Mouse (Mus musculus) cerebellum, adult 2 months (tissue): ENCODE measurements around the gene B4galnt4. TPM values are rescaled to one million over a fixed set of nuclear protein-coding genes. Genes with fewer than 3 reads are reported as not detected.

Source experiments
- DNase-seq, 2 experiments: peaks; one replicate each; pipeline ENCODE4 v3.0.0; 2021
- H3K27ac ChIP-seq: fragments of 200-500 bp; 2 replicates; pipeline ENCODE4 v1.5.1; 2012; ENCODE audit warnings: low read length, control low read depth, inconsistent platforms; ENCODE audit not compliant: insufficient read depth
- H3K27me3 ChIP-seq: fragments of 200-500 bp; 2 replicates; pipeline ENCODE4 v1.6.1; 2012; ENCODE audit warnings: inconsistent platforms, mild to moderate bottlenecking, low read length, moderate library complexity; ENCODE audit not compliant: control insufficient read depth, insufficient read depth
- H3K4me1 ChIP-seq: fragments of 200-500 bp; 2 replicates; pipeline ENCODE4 v1.6.1; 2011; ENCODE audit warnings: low read length; ENCODE audit not compliant: control insufficient read depth, insufficient read depth
- H3K4me3 ChIP-seq: fragments of 200-500 bp; replicated peaks from 2 replicates; pipeline ENCODE3; 2011; ENCODE audit warnings: mild to moderate bottlenecking, low read depth, low read length, control low read depth; ENCODE audit not compliant: insufficient read depth
- CTCF ChIP-seq: fragments of 200-500 bp; IDR thresholded peaks from 2 replicates; pipeline ENCODE4 v1.5.1; 2011; ENCODE audit warnings: low read depth, mild to moderate bottlenecking, control low read depth, low read length, moderate library complexity, borderline replicate concordance; ENCODE audit not compliant: insufficient read depth
- POLR2A ChIP-seq: fragments of 200-500 bp; IDR thresholded peaks from 2 replicates; pipeline ENCODE4 v1.6.1; 2011; ENCODE audit warnings: low read length, control low read depth, borderline replicate concordance; ENCODE audit not compliant: insufficient read depth
- WGBS: fragments of 180-500 bp; shearing (Covaris S2); methylation state at CpG from one replicate; pipeline ENCODE4 v1.1.7; 2018; 5-methylcytosine and 5-hydroxymethylcytosine counted together
- polyA plus RNA-seq: library from polyadenylated mRNA; depleted of rRNA; stranded (reverse); fragments of >200 nt; gene quantifications from 2 replicates; pipeline ENCODE4 v1.2.3, GENCODE M21; 2012

B4galnt4 gene
- polyA plus RNA-seq, 1 experiment, result 79.0 TPM

DNA sequence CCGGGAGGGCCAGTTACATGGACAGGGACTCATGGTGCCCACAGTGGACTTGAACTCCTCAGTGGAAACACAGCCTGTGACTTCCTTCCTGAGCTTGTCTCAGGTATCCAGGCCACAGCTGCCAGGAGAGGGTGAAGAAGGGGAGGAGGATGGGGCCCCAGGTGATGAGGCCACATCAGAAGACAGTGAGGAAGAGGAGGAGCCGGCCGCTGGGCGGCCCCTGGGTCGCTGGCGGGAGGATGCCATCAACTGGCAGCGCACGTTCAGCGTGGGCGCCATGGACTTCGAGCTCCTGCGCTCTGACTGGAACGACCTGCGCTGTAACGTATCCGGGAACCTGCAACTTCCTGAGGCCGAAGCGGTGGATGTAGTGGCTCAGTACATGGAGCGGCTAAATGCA, 7.4 kb downstream of the B4galnt4 start:
- Histone ChIP-seq H3K27ac (no peak overlapping the region), H3K27me3 (no peaks in the 10 kb centered on the region), H3K4me1 (peaks cover 5% of the 10 kb centered on the region), H3K4me3 (no peak overlapping the region)
- peak in 1 of 2 experiments; percentile 15 for DNase-seq
- 84% methylated on average over 19 of the region's 19 CpGs for WGBS
- TF ChIP-seq POLR2A (no peak), CTCF (no peak)

- no peaks in the 10 kb centered on the region for H3K4me1 ChIP-seq
- H3K4me3 ChIP-seq, result peak overlapping the region; percentile 36
- WGBS, result 2% methylated on average over 51 of the region's 51 CpGs
- DNase-seq, result peak; percentile 62 to 72
- TF ChIP-seq POLR2A, result peak; percentile 9; the same call in 1 of the 2 replicates
- TF ChIP-seq CTCF, result peak; percentile 72; the same call in 1 of the 2 replicates
- no peak overlapping the region for H3K27ac ChIP-seq
- H3K27me3 ChIP-seq, result no peaks in the 10 kb centered on the region
Measured at GRCm38 (mm10) chr7:141070058-141070862, 9.4 kb downstream of the B4galnt4 start.

GRCm38 (mm10) chr7:141072017-141072745, 11.3 kb downstream of the B4galnt4 start:
- TF ChIP-seq POLR2A, result no peak
- peak; percentile 50; the same call in 1 of the 2 replicates for TF ChIP-seq CTCF
- H3K27me3 ChIP-seq, result no peaks in the 10 kb centered on the region
- DNase-seq, result peak in 1 of 2 experiments; percentile 12
- H3K27ac ChIP-seq, result no peak overlapping the region
- 46% methylated on average over 23 of the region's 23 CpGs for WGBS
- no peaks in the 10 kb centered on the region for H3K4me1 ChIP-seq
- no peak overlapping the region for H3K4me3 ChIP-seq

- no peak overlapping the region for H3K27ac ChIP-seq
- WGBS, result 74% methylated on average over 4 of the region's 4 CpGs
- TF ChIP-seq CTCF (no peak), POLR2A (no peak)
- DNase-seq, result peak in 1 of 2 experiments; percentile 4
- H3K4me1 ChIP-seq, result no peaks in the 10 kb centered on the region
- no peak overlapping the region for H3K4me3 ChIP-seq
- no peaks in the 10 kb centered on the region for H3K27me3 ChIP-seq
Measured at GRCm38 (mm10) chr7:141073782-141074181, 12.9 kb downstream of the B4galnt4 start.

DNA sequence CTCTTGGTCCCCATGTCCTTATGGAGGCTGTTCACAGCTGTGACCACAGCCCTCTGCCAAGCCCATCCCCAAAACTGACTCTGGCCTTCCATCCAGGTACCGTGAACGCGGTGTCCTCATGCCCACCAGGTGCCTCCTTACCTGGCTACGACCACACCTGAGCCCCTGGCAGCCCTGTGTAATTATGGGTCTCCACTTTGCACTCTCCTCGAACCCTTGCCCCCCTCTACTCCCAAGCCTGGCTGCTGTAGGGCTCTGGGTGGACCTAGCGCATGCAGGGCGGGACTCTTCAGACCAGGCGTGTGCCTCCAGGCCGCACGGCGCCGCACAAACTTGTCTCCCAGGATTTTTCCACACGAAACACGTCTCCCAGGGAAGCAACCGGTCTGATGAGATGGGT, 16.9 kb downstream of the B4galnt4 start, which contains the start of gene Pkp3:
Pkp3 (plus strand) TSS at position 378 of the 400 bp plus-strand sequence.
- TF ChIP-seq POLR2A, result no peak
- TF ChIP-seq CTCF, result no peak
- DNase-seq, result peak in 1 of 2 experiments; percentile 7
- Histone ChIP-seq H3K27ac (no peak within 1 kb of the TSS), H3K4me1 (no peaks in the 10 kb centered on the region), H3K27me3 (no peaks in the 10 kb centered on the region), H3K4me3 (no peak within 1 kb of the TSS)
- WGBS, result 93% methylated on average over 15 of the region's 15 CpGs

GRCm38 (mm10) chr7:141078876-141079275, 18.0 kb downstream of the B4galnt4 start:
- Histone ChIP-seq H3K4me1 (no peaks in the 10 kb centered on the region), H3K27me3 (no peaks in the 10 kb centered on the region), H3K27ac (no peak overlapping the region), H3K4me3 (no peak overlapping the region)
- DNase-seq, result peak in 1 of 2 experiments; percentile 5
- no peak for TF ChIP-seq CTCF
- 77% methylated on average over 4 of the region's 4 CpGs for WGBS

DNA sequence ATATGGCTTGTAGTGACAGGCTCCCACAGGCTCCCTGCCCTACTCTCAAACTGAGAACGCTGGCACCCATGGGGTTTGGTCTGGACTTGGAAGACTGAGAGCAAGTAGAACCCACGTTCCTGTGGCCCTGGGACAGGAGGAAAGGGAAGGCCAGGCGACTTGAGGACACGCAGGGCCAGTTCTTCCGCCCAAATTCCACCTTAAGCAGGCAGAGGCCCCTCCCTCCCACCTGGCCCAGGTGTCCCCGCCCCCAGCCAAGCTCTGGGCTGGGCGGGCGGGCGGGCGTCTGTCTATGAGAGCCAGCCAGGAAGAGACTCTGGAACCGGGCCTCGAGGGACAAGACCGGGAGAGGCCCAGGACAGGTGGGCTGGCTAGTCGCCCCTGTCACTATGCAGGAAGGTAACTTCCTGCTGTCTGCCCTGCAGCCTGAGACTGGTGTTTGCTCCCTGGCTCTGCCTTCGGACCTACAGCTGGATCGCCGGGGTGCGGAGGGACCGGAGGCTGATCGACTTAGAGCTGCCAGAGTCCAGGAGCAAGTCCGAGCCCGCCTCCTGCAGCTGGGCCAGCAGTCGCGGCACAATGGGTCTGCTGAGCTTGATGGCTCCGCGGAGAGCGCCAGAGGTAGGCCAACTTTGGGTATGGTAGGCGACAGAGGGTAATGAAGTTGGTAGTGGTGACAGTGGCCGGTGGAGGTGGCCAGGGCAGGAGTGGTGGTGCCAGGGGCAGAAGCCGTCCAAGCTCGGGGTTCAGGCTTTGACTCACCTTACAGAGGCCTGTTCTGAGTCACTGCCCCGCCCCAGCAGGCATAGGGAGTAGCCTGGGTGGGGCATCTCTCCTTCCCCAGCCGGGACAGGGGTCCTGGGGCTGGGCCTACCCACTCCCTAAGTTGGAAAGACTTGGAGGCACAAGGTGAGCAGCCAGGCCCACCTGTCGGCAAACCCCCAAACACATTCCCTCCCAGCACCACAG, 18.9 kb downstream of the B4galnt4 start:
- Histone ChIP-seq H3K27ac (no peak overlapping the region), H3K4me1 (no peaks in the 10 kb centered on the region), H3K4me3 (no peak overlapping the region), H3K27me3 (no peaks in the 10 kb centered on the region)
- TF ChIP-seq POLR2A, result no peak
- no peak for TF ChIP-seq CTCF
- 32% methylated on average over 34 of the region's 34 CpGs for WGBS
- peak in 1 of 2 experiments; percentile 5 for DNase-seq
